Mouse (Mus musculus) kidney, postnatal 0 days (tissue): ENCODE data around the gene Asprv1. TPM values are rescaled to one million over a fixed set of nuclear protein-coding genes. Genes with fewer than 3 reads are reported as not detected.

Experiments used
- ATAC-seq: fragments of 200-750 bp; cut with Nextera tagmentation; replicated peaks from 2 replicates; pipeline ENCODE4 v1.8.0; 2017; ENCODE audit warnings: low read depth, moderate number of reproducible peaks, moderate TSS enrichment, moderate library complexity; ENCODE audit not compliant: low FRiP score
- DNase-seq: peaks from one replicate; pipeline ENCODE4 v3.0.0-alpha.2; 2016; ENCODE audit warnings: low spot score
- H3K27ac ChIP-seq: fragments of 300-500 bp; sonication (generic); 2 replicates; pipeline ENCODE4 v1.5.1; 2014; ENCODE audit warnings: mild to moderate bottlenecking
- H3K27me3 ChIP-seq: fragments of 300-500 bp; sonication (generic); 2 replicates; pipeline ENCODE4 v1.6.1; 2014; ENCODE audit warnings: low read length, mixed read lengths; ENCODE audit not compliant: insufficient read depth
- H3K36me3 ChIP-seq: fragments of 300-500 bp; sonication (generic); 2 replicates; pipeline ENCODE4 v1.6.1; 2014; ENCODE audit warnings: low read length, mixed read lengths; ENCODE audit not compliant: insufficient read depth
- H3K4me1 ChIP-seq: fragments of 300-500 bp; sonication (generic); replicated peaks from 2 replicates; pipeline ENCODE4 v1.6.1; 2014; ENCODE audit warnings: antibody characterized with exemption, low read length, mixed read lengths; ENCODE audit not compliant: insufficient read depth
- H3K4me2 ChIP-seq: fragments of 300-500 bp; sonication (generic); 2 replicates; pipeline ENCODE4 v1.6.1; 2014; ENCODE audit warnings: mild to moderate bottlenecking, low read length, moderate library complexity, mixed read lengths
- H3K4me3 ChIP-seq: fragments of 300-500 bp; sonication (generic); replicated peaks from 2 replicates; pipeline ENCODE4 v1.5.1; 2014; ENCODE audit warnings: low read depth, low read length
- H3K9ac ChIP-seq: fragments of 300-500 bp; sonication (generic); 2 replicates; pipeline ENCODE4 v1.6.1; 2014; ENCODE audit warnings: low read depth, low read length
- H3K9me3 ChIP-seq: fragments of 300-500 bp; sonication (generic); replicated peaks from 2 replicates; pipeline ENCODE4 v1.6.1; 2016; ENCODE audit warnings: low read length, inconsistent platforms, mixed read lengths
- CTCF ChIP-seq: IDR thresholded peaks from 2 replicates; pipeline ENCODE4 v1.5.1; 2016; ENCODE audit warnings: antibody characterized with exemption, low read depth, mild to moderate bottlenecking, moderate library complexity
- WGBS: fragments of 180-500 bp; shearing (Covaris S2); extraction: QIAGEN DNeasy Blood & Tissue Kit; methylation state at CpG from one replicate; pipeline ENCODE4 v1.1.7; 2014; 5-methylcytosine and 5-hydroxymethylcytosine counted together
- polyA plus RNA-seq: library from polyadenylated mRNA; unstranded; fragments of >200 nt; fragmentation: Nextera tagmentation; extraction: Ambion mirVana; gene quantifications from 2 replicates; pipeline ENCODE4 v1.2.1, GENCODE M21; 2015

Gene Asprv1
- polyA plus RNA-seq, 1 experiment from 2014 or later, result 1.8 TPM

DNA sequence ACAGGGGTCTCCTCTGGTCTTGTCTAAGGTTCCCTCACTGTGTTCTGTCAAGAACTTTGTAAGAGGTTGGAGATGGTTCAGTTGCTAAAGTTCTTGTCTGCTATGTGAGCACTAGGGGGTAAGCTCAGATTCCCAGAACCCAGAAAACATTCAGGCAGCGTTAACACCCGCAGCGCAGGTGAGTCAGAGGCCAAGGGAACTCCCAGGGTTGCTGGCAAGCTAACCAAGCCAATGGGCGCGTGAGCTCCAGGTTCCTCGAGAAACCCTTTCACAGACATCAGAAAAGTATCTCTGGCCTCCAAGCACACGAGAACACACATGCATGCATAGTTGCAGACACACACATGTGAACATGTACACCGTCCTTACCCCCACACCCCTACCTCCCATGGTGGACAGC is 12.8 kb downstream of the Asprv1 start:
- no peak overlapping the region for H3K4me3 ChIP-seq
- TF ChIP-seq CTCF, result no peak
- H3K27ac ChIP-seq, result no peak overlapping the region
- 86% methylated on average over 8 of the region's 8 CpGs for WGBS
- H3K9ac ChIP-seq, result no peak overlapping the region
- H3K4me2 ChIP-seq, result no peak overlapping the region
- no peak for DNase-seq
- H3K36me3 ChIP-seq, result no peaks in the 10 kb centered on the region
- no peaks in the 10 kb centered on the region for H3K27me3 ChIP-seq
- no peaks in the 10 kb centered on the region for H3K9me3 ChIP-seq
- ATAC-seq, result no peak
- H3K4me1 ChIP-seq, result no peaks in the 10 kb centered on the region

DNA sequence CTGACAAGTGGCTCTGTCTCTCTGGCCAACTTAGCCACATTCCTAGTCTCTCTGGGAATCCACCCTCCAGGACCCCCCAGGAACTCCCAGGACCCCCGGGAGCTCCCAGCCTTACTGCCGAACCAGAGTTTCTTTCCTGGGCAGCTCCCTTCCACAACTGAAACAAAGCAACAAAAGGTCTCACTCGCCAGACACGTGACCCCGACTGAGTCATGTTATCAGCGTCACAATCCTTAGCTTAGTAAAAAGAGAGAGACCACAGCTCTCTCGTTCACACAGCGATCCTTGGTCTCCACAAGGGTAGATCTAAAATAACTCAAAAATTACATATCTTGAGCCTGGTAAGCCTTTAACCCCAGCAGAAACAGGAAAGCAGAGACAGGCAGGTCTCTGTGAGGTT is 13.8 kb downstream of the Asprv1 start:
- ATAC-seq (no peak), DNase-seq (no peak)
- Histone ChIP-seq H3K9me3 (no peaks in the 10 kb centered on the region), H3K27me3 (no peaks in the 10 kb centered on the region), H3K4me3 (no peak overlapping the region), H3K9ac (no peak overlapping the region), H3K4me1 (no peaks in the 10 kb centered on the region), H3K4me2 (no peak overlapping the region), H3K36me3 (no peaks in the 10 kb centered on the region), H3K27ac (no peak overlapping the region)
- 69% methylated on average over 8 of the region's 8 CpGs for WGBS
- TF ChIP-seq CTCF, result no peak

DNA sequence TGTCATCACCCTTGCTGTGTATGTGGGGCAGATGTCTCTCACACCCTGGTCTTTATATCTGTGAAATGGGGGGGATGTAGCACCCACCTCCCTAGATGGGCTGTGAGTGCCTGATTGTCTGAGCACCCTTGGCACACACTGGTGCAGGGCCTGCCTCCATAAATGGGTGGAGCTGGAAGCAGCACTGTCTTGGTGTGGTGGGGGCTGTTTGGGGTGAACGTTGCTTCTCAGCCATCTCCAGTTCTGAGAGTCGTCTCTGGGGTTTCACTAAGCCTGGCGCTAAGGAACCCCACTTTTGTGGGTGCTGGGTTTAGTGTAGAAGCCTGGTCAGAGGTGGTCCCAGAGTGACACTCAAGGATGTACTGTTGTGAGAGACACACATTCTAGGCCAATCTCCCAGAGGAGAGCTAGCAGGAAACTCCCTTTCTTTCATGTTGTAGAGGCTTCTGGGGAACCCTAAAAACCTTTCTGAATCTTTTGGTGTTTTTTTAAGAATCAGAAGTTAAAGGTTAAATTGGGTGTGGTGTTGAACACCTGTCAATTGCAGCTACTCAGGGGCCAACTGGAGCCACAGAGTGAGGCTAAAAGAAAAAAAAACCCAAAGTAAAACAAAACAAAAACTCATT is 16.9 kb downstream of the Asprv1 start:
- no peak overlapping the region for H3K27ac ChIP-seq
- no peak for DNase-seq
- no peak for TF ChIP-seq CTCF
- H3K9me3 ChIP-seq, result no peaks in the 10 kb centered on the region
- H3K4me3 ChIP-seq, result no peak overlapping the region
- H3K36me3 ChIP-seq, result peaks cover 11% of the 10 kb centered on the region
- H3K27me3 ChIP-seq, result no peaks in the 10 kb centered on the region
- H3K4me2 ChIP-seq, result no peak overlapping the region
- no peak for ATAC-seq
- H3K4me1 ChIP-seq, result no peaks in the 10 kb centered on the region
- H3K9ac ChIP-seq, result no peak overlapping the region
- WGBS, result 86% methylated on average over 3 of the region's 3 CpGs

DNA sequence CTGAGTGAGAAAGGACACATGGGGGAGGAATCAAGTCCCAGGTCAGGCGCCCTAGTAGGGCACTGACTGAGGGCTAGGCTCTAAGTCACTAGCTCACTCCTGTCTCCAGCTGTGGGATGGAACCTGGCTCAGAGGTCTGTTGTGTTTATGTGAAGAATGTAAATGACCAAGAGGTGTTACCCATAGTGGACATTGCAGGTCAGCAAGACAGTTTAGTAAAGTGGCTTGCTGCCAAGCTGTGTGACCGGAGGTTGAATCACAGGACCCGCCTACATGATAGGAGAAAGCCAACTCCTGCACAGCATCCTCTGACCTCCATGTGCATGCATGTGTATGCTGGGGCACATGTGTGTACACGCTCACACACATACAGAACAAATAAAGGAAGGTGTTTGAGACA is 17.6 kb downstream of the Asprv1 start:
- no peak overlapping the region for H3K4me3 ChIP-seq
- H3K9me3 ChIP-seq, result no peaks in the 10 kb centered on the region
- no peak overlapping the region for H3K4me2 ChIP-seq
- H3K4me1 ChIP-seq, result no peaks in the 10 kb centered on the region
- no peak for TF ChIP-seq CTCF
- no peaks in the 10 kb centered on the region for H3K27me3 ChIP-seq
- H3K9ac ChIP-seq, result no peak overlapping the region
- DNase-seq (no peak), ATAC-seq (no peak)
- 70% methylated on average over 4 of the region's 4 CpGs for WGBS
- peaks cover 18% of the 10 kb centered on the region for H3K36me3 ChIP-seq
- H3K27ac ChIP-seq, result no peak overlapping the region

DNA sequence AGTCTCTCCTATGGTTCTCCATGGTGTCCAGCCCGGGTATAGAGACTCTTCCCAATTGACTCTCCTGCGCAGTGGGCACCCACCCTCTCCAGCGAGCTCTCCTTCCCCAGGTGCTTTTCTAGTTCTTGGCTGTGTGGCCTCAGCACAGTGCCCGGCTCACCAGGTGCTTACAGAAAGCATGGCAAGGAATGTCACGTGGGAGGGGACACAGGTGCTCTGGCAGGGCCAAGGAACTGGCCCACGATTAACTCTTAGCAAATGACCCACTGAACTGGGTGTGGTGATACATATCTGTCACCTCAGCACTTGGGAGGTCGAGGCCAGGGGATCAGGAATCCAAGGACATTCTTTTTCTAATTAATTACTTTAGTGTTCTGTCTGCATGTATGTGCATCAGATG is 18.2 kb downstream of the Asprv1 start:
- no peak overlapping the region for H3K9ac ChIP-seq
- TF ChIP-seq CTCF, result no peak
- H3K27me3 ChIP-seq, result no peaks in the 10 kb centered on the region
- 68% methylated on average over 7 of the region's 7 CpGs for WGBS
- DNase-seq (no peak), ATAC-seq (no peak)
- no peak overlapping the region for H3K4me2 ChIP-seq
- no peaks in the 10 kb centered on the region for H3K4me1 ChIP-seq
- no peaks in the 10 kb centered on the region for H3K9me3 ChIP-seq
- no peak overlapping the region for H3K4me3 ChIP-seq
- H3K36me3 ChIP-seq, result peaks cover 23% of the 10 kb centered on the region
- no peak overlapping the region for H3K27ac ChIP-seq

DNA sequence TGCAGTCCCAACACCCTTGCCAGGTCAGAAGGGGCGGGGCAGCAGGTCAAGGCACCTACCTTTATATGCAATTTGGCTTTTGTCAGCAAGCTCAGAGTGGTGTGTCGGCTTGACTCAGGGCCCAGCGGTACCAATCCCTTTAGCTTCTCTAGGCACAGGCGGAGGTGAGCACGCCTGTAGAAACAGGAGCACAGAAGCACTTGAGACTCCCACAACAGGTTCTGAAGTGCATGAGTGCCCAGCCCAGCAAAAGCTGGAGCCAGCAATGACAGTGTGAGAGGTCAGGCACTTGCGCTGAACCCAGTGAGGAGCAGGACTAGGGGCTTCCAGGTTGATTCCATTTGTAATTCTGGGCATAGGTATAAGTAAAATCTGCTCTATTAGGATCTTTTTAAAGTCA is 25.1 kb downstream of the Asprv1 start:
- Histone ChIP-seq H3K4me2 (no peak overlapping the region), H3K36me3 (peaks cover 36% of the 10 kb centered on the region), H3K4me1 (no peaks in the 10 kb centered on the region), H3K9ac (no peak overlapping the region), H3K9me3 (no peaks in the 10 kb centered on the region), H3K4me3 (no peak overlapping the region), H3K27me3 (no peaks in the 10 kb centered on the region), H3K27ac (no peak overlapping the region)
- no peak for TF ChIP-seq CTCF
- no peak for ATAC-seq
- 82% methylated on average over 6 of the region's 6 CpGs for whole genome bisulfite sequencing
- DNase-seq, result no peak
